Mouse (Mus musculus) forebrain, embryonic 16.5 days (tissue): Measurements from ENCODE around the gene Gm21663. TPM values are rescaled to one million over a fixed set of nuclear protein-coding genes. Genes with fewer than 3 reads are reported as not detected.

Experiments
- ATAC-seq: fragments of 200-750 bp; cut with Nextera tagmentation; 2 replicates; pipeline ENCODE4 v1.8.0; 2017; ENCODE audit warnings: mild to moderate bottlenecking, moderate library complexity
- H3K27ac ChIP-seq: fragments of 300-500 bp; sonication (generic); 2 replicates; pipeline ENCODE4 v1.5.1; 2014; ENCODE audit warnings: low read length, control low read depth
- H3K27me3 ChIP-seq: fragments of 300-500 bp; sonication (generic); replicated peaks from 2 replicates; pipeline ENCODE4 v1.6.1; 2014; ENCODE audit warnings: low read length; ENCODE audit not compliant: control insufficient read depth, insufficient read depth
- H3K36me3 ChIP-seq: fragments of 300-500 bp; sonication (generic); 2 replicates; pipeline ENCODE4 v1.6.1; 2014; ENCODE audit not compliant: control insufficient read depth, insufficient read depth
- H3K4me1 ChIP-seq: fragments of 300-500 bp; sonication (generic); replicated peaks from 2 replicates; pipeline ENCODE4 v1.6.1; 2014; ENCODE audit warnings: low read length; ENCODE audit not compliant: control insufficient read depth, insufficient read depth
- H3K4me2 ChIP-seq: fragments of 300-500 bp; sonication (generic); 2 replicates; pipeline ENCODE4 v1.6.1; 2014; ENCODE audit warnings: mild to moderate bottlenecking, low read length, control low read depth
- H3K4me3 ChIP-seq: fragments of 300-500 bp; sonication (generic); replicated peaks from 2 replicates; pipeline ENCODE4 v1.5.1; 2014; ENCODE audit warnings: mild to moderate bottlenecking, low read length, control low read depth
- H3K9ac ChIP-seq: fragments of 300-500 bp; sonication (generic); replicated peaks from 2 replicates; pipeline ENCODE4 v1.6.1; 2014; ENCODE audit warnings: low read depth, low read length, control low read depth
- H3K9me3 ChIP-seq: fragments of 300-500 bp; sonication (generic); 2 replicates; pipeline ENCODE4 v1.6.1; 2016; ENCODE audit warnings: low read length; ENCODE audit not compliant: control insufficient read depth
- WGBS: fragments of 180-500 bp; shearing (Covaris S2); extraction: QIAGEN DNeasy Blood & Tissue Kit; methylation state at CpG from one replicate; pipeline ENCODE4 v1.1.7; 2014; 5-methylcytosine and 5-hydroxymethylcytosine counted together
- polyA plus RNA-seq: library from polyadenylated mRNA; unstranded; fragments of >200 nt; fragmentation: Nextera tagmentation; extraction: Ambion mirVana; gene quantifications from 2 replicates; pipeline ENCODE4 v1.2.1, GENCODE M21; 2015

Gene Gm21663
- polyA plus RNA-seq, 1 experiment from 2014 or later: not detected

- Histone ChIP-seq H3K4me1 (peaks cover 5% of the 10 kb centered on the region), H3K4me3 (no peak overlapping the region), H3K36me3 (no peaks in the 10 kb centered on the region), H3K9me3 (no peaks in the 10 kb centered on the region), H3K27ac (no peak overlapping the region), H3K27me3 (no peaks in the 10 kb centered on the region), H3K4me2 (no peak overlapping the region), H3K9ac (no peak overlapping the region)
- 81% methylated on average over 3 of the region's 3 CpGs for WGBS
- no peak for ATAC-seq
Observed at GRCm38 (mm10) chr5:25886708-25887107, 55.5 kb downstream of the Gm21663 start.

Other genes starting within 250 kb of the Gm21663 start
- 5.4 and 5.6 TPM in 2 replicates for gene Xrcc2, start 236.6 kb downstream of the Gm21663 start, polyA plus RNA-seq
- 50.8 and 57.8 TPM in 2 replicates for gene Actr3b, start 182.4 kb downstream of the Gm21663 start, polyA plus RNA-seq
- gene Gm21671, start 12.0 kb upstream of the Gm21663 start, polyA plus RNA-seq: 0.11 TPM in 1 of 2 replicates, not detected in the other
- gene Gm21680, start 30.3 kb upstream of the Gm21663 start, polyA plus RNA-seq: 0.11 TPM in 1 of 2 replicates, not detected in the other
- gene Gm21698, start 46.3 kb upstream of the Gm21663 start, polyA plus RNA-seq: 0.28 TPM in 1 of 2 replicates, not detected in the other
- gene Gm1979, start 62.4 kb upstream of the Gm21663 start, polyA plus RNA-seq: 0.29 TPM in 1 of 2 replicates, not detected in the other
- gene Gm5862, start 80.5 kb upstream of the Gm21663 start, polyA plus RNA-seq: not detected in 2 replicates
- gene Speer4a, start 97.2 kb upstream of the Gm21663 start, polyA plus RNA-seq: 0.19 TPM in 1 of 2 replicates, not detected in the other
- 0.06 TPM in 1 of 2 replicates, not detected in the other for gene Gm7347, start 116.2 kb upstream of the Gm21663 start, polyA plus RNA-seq
- not detected in 2 replicates for gene Gm10471, start 146.9 kb upstream of the Gm21663 start, polyA plus RNA-seq
- gene 5031410I06Rik, start 163.0 kb upstream of the Gm21663 start, polyA plus RNA-seq: not detected in 2 replicates
- gene Gm10220, start 179.0 kb upstream of the Gm21663 start, polyA plus RNA-seq: not detected in 2 replicates